Mouse (Mus musculus) layer of hippocampus, adult 8-10 months (tissue): Measurements from ENCODE around the gene Eif4a1. TPM values are rescaled to one million over a fixed set of nuclear protein-coding genes. Genes with fewer than 3 reads are reported as not detected.
A peak's percentile ranks its signal among the peaks of the same experiment; 100 is the strongest.

Source experiments
- DNase-seq, 2 experiments: peaks; one replicate each; pipeline ENCODE4 v3.0.0; 2022; ENCODE audit warnings: low spot score in 2 of 2
- total RNA-seq, 4 experiments: library from RNA; stranded (reverse); gene quantifications; 2 replicates each; pipeline ENCODE4 v1.2.4; 2022

The Eif4a1 gene
- total RNA-seq, 4 experiments from 2014 or later = 319 to 328 (median 325) TPM

DNA sequence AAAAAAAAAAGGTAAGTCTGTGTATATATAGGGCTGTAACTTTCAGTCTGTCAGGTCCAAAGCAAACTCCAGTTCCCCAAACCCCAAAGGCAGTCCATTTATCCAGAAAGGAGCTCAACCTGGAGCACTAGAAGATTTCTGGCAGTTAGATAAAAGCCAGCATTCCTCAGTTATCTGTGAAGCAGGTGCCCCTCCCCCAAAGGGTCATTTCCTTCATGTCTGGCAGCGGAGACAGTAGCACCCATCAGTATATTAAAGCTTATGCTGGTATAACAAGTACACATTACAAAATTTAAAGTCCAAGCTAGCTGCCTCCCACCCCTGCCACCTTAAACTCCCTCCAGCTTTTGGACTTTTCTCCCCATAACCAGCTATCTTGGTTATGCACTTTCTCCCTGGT lies 27.4 kb upstream of the Eif4a1 start:
- DNase-seq = no peak

DNA sequence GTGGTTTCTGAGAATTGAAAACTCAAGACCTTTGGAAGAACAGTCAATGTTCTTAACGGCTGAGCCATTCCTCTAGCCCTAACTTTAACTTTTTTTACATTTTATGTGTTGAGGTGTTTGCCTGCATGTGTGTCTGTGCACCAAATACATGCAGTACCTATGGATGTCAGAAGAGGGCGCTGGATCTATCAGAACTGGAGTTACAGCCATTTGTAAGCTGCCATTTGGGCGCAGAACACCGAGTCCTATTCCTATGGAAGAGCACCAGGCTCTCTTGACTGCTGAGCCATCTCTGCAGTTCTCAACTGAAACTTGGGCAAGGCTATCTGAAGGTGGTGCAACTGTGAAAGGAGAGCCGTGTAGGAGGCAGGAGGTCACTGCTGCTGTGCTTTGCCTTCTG lies 26.4 kb upstream of the Eif4a1 start:
- DNase-seq = no peak

DNA sequence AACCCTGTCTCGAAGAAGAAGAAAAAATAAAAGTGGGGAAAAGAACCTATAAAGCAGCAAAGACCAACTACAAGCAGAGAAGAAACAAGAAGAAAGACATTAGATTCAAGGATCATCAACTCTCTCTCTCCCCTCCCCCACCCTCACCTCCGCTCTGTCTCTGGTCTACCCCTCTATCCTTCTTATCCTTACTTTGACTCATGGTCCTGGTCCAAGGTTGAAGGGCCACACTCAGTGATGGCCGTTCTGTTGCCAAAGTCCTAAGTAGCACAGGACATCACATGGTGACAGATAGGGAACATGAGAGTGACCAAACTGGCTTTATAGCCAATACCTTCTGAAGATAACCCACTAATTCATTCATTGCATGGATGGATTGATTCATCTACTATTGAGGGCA lies 25.2 kb upstream of the Eif4a1 start:
- no peak for DNase-seq

DNA sequence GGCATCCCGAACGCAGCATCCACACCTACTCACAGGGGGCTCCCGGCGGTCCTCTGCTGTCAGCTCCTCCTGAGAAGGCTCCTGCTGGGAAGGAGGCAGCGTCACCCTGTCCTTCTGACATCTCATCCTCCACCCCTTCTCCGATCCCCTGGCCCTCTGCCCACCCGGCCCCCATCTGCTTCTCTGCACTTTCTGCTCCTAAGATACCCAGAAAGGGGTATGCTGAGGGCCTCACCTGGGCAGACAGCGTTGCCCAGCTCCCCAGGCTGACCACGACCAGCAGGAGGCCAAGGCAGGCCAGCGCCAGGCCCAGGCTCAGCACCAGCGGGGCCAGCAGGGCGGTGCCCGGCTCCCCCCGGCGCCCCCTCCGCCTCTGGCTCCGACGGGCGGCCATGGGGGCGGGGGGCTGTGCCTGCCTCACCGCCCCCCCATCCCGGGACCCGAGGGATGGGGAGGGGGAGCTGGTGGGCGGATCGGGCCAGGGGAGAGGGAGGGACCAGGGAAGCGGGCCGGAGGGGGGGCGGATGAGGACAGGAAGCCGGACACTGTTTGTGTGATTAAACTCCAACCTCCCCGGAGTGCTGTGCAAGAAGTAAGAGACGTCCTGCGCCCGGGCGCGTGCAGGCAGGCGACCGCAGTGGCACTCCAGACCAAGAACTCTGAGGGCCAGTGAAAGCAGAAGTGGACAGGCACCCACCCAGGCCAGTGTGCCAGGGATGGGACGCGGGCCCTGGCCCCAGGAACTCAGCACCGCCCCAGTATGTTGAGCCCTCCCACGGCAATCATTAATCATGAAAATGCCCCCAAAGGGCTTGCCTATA lies 23.3 kb upstream of the Eif4a1 start, which contains the start of the genes Tnfsf12 and Tnfsfm13:
Gene Tnfsf12, minus strand, starts transcription at position 489 of the 821 bp plus-strand sequence.
Gene Tnfsfm13, minus strand, starts transcription at position 738 of the 821 bp plus-strand sequence.
- DNase-seq = no peak

DNA sequence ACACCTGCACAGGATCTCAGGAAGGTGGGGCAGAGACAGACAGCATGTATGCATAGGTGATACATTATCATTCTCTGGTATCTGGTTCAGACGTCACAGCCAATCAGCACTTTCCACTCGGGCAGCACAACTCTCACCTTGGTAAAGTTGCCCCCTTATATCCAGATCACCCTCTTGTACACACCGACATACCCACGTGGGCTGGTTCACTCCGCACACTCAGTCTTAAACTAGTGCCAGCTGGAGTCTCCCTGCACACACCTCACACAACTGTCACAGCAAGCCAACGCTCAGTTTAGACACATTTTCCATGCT lies 22.8 kb upstream of the Eif4a1 start:
- DNase-seq = no peak

DNA sequence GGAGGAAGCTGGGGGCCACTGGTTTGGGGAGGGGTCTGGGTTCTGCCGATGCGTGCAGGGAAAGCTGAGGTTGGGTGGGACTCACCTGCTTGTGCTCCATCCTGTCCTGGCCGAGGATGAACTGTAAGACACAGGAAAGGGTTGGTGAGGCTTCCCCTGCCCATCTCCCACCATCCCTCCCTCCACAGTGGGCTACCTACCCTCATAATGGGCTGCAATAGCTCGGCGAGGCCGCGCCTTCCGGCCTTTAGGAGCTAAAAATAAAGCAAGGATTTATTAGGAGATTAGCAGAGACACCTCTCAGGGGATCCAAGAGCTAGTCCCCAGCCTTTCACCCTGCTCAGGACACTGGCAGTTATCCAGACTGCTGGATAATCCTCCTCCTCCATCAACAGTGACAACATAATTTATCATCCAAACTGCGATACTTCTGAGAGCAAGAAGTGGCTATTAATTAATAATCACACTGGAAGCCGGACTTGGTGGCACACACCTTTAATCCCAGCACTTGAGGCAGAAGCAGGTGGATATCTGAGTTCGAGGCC lies 21.3 kb upstream of the Eif4a1 start:
- no peak for DNase-seq

DNA sequence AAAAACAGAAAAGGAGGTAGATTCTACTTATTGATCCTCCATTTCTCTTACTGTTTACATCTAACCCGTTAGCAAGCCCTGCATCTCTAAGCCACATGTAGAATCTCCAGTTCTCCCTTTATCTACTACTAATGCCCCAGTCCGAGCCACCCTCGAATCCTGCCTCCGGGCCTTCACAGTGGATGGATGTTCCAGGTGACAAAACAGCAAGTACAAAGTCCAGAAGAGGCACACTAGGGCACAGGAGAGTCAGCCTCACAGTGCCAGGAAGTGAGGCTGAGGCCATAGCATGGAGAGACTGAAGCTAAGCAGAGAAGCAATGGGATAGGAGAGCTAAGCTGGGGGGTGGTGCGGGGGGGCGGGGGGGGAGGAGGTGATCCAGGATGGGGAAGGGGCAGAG lies 20.6 kb upstream of the Eif4a1 start:
- DNase-seq = no peak

DNA sequence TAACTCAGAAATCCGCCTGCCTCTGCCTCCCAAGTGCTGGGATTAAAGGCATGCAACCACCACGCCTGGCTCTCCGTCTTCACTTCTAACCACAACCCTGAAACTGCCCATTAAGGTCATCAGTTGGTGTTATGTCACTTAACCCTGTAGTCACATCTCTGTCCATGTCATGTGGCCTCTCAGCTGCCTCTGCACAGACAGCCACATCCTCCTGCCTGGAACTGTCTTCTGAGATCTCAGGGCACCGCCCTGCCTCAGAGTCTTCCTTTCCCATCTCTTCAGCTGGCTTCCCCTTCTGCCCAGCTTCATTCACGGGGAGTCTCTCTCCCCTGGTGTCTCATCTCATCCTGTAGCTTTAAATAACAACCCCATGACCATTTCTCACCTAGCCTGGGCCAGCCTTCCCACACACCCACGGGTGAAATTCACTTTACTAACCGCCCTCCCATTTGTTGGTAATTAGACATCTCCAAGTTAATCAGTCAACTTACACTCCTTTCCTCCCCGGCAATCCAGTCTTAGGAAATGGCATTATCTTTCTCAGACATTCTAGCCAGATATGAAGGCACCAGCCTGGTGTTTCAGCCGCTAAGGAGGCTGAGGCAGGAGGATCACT lies 20.1 kb upstream of the Eif4a1 start:
- DNase-seq = no peak

DNA sequence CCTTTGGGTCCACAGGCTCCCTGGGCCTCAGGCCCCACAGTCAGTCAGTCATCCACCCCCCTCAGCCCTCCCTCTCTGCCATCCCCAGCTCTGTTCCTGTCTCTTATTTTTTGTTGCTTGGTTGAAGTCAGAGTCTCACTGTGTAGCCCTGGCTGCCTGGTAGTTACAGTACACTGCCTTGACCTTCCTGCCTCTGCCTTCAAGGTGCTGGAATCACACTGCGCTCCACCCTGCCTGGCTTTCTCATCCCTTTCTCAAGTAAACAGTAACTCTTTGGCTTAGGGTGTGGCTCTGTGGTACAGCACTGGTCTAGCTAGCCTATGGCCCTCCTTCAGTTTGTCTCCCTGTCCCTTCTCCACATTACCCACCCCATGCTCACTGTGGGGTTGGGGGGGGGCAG lies 17.7 kb upstream of the Eif4a1 start:
- no peak for DNase-seq

DNA sequence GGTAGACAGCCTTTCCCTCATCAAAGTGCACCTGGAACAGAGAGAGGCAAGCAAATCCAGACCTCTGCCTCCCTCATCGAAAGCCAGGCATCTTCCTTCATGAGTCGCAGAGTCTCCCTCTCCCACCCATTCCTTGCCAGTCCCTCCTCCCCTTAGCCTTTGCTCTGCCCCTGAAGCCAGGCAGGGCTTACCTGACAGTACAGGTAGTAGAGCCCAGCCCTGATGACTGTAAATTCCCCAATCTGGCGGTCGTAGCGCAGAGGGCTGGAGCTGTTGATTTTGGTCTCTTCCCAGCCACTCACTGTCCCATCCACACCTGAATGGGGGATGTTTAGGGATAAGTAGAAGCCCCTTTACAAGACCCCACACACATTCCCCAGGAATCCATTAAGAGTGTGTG lies 14.8 kb upstream of the Eif4a1 start:
- DNase-seq = no peak

DNA sequence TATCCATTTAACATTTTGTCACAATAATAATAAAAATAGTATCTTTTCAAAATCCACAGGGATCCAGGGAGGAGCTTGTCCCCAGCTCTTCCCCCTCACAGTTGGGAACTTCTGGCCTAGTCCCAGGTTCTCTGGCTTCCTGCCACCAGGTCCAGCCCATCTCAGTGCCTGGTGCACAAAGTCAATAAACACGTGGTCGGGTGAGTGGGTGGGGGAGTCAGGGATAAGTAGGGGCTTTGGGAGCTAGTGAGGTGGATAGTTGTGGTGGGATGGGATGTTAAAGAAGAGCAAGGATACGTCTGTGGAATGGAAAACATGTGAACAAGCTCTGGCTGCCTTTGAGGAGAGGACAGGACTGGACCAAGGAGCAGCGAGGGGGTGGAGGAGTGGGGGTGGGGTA lies 14.2 kb upstream of the Eif4a1 start:
- DNase-seq = no peak

DNA sequence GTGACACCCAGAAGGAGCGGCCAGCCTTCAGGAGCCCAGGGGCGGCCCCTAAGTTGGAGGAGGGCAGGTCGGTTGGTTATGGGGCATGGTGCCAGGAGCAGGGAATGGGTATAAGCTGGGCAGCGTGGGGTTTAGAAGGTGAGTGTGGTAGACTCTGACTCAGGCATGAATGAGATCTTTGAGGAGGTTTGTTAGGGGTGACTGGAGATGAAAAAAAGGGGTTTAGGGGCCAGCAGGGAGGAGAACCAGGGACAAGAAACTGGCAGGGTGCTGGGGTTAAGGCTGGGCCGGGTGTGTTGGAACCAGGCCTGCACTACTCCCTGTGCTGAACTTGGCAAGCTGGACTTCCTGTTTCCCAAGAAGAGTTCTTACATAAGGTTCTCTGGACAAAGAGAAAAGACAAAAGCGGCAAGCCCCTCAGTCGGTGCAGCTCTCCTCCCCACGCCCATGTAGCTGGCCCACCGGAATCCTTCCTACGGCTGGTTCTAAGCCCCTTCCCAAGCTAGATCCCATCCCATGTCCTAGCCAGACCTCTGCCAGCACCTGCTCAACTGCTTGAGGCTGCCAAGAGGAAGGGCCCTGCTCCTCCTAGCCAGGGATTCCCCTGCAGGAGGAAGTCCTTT lies 13.4 kb upstream of the Eif4a1 start, which contains the start of gene Tnfsf13:
Gene Tnfsf13, minus strand, starts transcription at position 259 of the 623 bp plus-strand sequence.
- DNase-seq = peak; percentile 58 to 73

DNA sequence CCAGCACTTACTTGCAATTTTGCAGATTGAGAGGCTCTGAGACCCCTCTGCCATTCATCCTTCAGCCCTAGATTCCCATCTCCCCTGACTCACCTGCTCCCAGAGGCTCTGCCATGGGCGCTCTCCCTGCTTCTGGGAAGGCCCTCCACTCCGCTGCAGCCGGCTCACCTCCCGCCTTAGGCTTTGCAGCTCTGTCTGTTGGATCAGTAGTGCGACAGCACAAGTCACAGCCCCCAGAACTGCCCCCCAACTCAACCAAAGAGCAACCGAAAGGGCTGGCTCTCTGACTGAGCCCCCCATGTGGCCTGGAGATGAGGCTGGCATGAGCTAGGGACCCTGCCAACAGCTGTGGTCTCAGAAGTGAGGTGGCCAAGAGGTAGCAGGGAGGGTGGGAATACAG lies 12.7 kb upstream of the Eif4a1 start:
- DNase-seq = no peak

DNA sequence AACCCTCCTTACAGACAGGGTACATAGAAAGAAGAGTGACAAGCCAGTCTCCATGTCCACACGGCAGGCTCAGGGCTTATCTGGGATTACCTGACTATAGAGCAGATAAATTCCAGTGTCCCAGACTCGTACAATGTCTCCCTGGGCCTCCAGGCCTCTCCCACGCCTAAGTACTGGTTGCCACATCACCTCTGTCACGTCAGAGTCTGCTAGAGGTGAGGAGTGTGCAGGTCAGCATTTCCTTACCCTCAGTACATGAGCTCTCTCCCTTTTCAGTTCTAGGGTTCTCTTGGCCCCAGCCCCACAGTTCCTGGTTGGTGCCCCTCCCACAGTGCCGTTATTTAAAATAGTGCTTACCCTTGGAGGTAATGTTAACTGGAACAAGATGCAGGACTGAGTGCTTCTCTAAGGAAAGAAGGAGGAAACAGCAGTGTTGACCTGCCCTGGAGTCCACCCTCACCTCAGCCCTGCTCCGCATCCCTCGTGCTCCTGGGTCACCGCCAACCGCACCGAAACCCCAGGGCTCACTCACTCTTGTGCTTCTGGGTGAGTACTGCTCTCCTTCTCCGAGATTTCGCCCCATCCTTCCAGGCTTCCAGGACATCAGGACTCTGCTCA lies 12.0 kb upstream of the Eif4a1 start:
- no peak for DNase-seq

DNA sequence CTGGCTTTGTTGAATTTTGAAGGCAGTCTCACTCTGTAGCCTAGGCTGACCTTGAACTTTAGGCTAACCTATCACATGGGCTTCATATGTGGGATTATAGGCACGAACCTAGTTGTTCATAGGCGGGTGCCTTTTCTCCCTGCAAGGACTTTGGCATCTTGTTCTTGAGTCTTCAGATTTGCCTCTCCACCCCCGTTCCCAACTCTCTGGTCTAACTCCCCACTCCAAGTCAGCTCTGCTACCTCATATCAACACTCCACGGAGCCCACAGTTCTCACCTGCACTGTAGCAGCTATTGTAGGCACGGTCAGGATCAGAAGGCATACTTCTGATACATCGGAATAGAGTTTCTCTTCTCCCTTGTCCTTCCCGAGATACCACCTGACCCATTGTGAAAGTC lies 11.4 kb upstream of the Eif4a1 start:
- no peak for DNase-seq

DNA sequence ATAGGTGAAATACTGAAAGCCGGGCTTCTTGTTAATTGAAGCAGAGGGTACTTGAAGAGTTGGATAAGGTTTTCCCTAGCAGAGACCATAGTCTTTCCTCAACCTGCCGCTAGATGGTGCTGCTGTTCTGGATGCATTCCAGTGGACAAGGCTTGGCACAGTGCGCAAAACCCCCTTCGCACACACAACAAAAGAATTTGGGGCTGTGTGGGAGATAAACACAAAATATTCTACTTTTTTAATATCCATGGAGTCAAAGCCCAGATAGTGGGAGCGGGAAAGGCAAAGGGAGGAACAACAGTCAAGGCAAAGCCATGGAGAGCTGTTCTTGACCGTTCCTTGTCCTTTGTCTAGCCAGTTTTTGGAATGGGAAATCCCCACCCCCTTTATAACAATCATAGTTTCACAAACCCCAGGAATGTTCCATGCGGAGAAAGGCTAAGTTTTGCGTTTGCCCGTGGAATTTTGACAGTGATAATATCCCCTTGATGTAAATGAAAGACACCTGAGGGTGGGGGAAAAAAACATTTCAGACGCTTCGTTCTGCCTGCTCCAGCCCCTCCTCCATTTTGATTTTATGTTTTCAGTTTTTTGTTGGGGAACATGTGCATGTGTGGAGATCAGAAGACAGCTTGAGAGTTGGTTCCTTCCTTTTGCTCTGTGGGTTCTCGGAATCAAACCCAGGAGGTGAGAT lies 10.8 kb upstream of the Eif4a1 start:
- DNase-seq = peak; percentile 80 to 91

DNA sequence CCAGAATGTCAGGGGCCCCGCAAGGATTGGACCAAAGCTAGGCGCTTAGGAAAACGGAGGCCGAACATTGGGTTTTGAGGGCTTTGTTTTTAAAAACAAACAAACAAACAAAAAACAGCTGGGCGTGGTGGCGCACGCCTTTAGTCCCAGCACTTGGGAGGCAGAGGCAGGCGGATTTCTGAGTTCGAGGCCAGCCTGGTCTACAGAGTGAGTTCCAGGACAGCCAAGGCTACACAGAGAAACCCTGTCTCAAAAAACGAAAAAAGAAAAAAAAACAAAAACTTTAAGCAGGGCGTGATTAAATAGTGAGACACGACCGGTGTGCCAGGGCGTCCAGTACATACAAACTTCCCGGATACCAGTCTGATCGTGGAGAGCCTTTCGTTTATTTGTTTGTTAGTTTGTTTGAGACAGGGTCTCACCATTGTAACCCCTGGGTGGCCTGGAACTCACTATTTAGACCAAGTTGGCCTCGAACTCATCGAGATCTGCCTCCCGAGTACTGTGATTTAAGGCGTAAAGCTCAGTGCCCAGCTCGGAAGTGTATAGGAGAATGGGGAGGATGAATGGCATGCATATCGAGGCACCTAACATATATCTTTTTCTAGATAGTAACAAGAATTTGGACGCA lies 10.1 kb upstream of the Eif4a1 start:
- no peak for DNase-seq

DNA sequence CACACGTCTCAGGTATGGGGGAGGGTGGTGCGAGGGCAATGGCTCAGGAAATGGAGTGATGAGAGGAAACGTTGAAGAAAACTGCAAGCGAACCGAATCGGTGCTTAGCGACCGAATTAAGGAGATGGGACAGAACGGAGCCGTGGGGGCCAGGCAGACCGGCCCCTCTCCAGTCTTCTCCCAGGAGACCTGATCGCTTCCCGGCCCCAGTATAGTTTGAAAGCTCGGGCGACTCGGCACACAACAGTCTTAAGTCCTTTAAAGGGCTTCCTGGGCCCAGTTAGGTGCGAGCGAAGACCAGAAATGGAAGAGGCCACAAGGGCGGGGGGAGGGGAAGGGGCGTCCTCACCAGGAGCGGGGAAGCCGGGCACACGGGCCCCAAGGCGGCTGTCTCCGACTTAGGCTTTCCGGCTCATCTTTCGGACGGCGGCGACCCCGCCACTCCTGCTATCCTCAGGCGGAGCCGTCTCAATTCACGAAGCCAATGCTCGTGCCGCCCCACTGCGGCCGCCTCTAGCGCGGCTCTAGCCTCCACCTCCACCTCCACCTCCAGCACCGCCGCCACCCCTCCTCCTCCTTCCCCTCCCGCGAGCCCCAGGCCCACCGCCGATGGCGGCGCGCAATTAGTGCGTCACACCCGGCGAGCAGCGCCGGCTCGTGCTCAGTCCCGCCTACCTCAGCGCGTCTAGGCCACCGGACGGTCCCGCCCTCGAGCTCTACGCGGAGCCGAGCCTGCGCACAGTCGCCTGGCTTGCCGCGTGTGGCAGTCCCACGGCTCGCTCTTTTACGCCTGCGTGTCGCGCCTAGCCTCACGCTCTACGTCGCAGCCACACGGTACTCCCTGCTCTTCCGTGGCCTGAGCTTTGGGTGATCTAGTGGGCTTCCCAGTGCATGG lies 9.3 kb upstream of the Eif4a1 start, which contains the start of gene Senp3:
Gene Senp3, minus strand, starts transcription at position 771 of the 895 bp plus-strand sequence.
- DNase-seq = peak; percentile 95 to 96

DNA sequence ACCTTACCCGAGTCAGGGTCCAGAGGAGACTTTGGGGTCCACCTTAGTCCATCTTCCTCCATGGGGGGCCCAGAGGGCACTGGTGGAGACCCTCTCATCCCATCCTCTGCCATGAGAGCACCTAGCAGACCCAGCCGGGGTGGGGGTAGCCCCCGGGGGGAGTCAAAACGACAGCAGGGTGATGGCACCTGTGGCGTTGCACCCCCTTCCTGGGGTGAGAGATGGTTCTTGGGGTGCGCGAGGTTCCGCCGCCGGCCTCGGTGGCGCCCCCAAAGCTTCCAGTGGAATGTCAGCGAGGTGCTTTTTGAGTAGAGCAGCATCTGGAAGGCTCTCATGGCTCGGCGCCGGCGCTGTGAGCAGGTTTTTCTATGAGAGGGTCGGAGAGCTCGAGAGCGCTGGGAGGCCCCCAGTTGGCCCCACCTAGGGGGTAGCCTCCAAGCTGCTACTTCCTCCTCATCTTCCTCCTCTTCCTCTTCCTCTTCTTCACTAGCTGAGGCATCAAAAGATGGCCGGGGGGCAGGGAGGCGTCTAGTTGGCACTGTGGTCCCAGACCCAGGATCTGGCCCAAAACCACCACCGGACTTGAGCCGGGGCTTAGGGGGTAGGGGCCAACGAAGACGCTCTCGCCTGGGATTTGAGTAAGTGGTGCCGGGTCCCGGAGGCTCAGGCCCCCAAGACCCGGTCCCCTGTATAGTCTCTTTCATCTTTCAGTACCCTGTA lies 8.1 kb upstream of the Eif4a1 start:
- no peak for DNase-seq
